Comparison of ENCODE assay signal across 9 mouse cellular contexts in the genomic region with DNA sequence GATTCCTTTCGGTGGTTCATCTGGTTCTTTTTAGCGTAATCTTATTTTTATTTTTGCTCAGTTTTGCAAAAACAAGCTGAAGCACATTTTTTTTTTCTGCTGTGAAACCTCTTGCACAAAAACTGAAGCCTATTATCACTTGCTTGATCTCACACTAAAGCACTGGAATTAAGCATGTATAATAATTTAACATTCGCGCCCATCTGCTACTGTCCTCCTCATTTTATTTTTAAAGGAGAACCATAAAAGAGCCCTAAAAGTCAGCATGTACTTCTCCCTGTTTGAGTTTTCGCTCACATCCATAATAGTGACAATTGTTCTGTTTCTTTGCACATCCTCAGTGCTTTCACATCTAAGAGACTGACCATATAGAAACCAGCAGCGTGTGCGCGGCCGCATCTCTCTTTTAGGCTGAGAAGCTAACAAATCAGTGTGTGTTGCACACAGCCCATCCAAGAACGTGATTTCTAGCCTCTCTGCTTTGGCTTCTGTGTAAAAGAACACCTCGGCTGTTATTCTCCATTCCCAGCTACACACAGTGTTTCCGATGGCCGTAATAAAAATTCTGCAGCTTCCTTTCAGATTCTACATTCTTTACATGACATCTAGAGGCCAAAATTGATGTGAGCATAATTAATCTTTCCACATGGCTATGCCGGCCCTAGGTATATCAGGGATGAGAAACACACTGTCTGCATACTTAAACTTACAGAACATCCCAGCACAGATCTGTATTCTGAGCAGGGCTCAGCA.
A peak's percentile ranks its signal among the peaks of the same experiment; 100 is the strongest.
DNase-seq lines count a peak whose midpoint lies in the region; ATAC-seq and TF ChIP-seq lines count a peak whose summit lies in the region.
"Had no signal": no experiment of that assay in that cellular context is flagged by ENCODE, and none has a peak within 500 bp of the region (broad histone marks: within the 10 kb centered on the region; RNA-seq: fewer than 3 reads in every experiment).

No protein-coding gene starts in this region.

- H3K27ac ChIP-seq in lung, embryonic 14.5 days (ENCODE audit: low read depth) = no peak overlapping the region
- H3K27ac ChIP-seq in forebrain, embryonic 16.5 days (ENCODE audit: low read length) = peak overlapping the region; percentile 62
- H3K27ac ChIP-seq in midbrain, embryonic 10.5 days (replicated peaks) = 0 out of 2 replicates have a peak overlapping the region, but pooled peaks have one; percentile 42
- H3K27ac ChIP-seq: heart, adult 2 months; liver, embryonic 15.5 days had no signal

- no peak for ATAC-seq in lung, embryonic 14.5 days (ENCODE audit: insufficient read depth)
- ATAC-seq in forebrain, embryonic 16.5 days = peak; percentile 66

- peak; percentile 1 for DNase-seq in lung, embryonic 14.5 days
- no peak for DNase-seq in lung, postnatal 10 days
- DNase-seq in midbrain, embryonic 10.5 days (ENCODE audit: low spot score) = no peak
- peak; percentile 4 for DNase-seq in right cerebral cortex, postnatal 14 days
- DNase-seq in thymus, postnatal 25 days = no peak
- no peak for DNase-seq in cerebellum, postnatal 36 days
- DNase-seq: heart, adult 2 months had no signal

- H3K27me3 ChIP-seq in lung, embryonic 14.5 days (ENCODE audit: insufficient read depth, low read length) = no peaks in the 10 kb centered on the region
- no peaks in the 10 kb centered on the region for H3K27me3 ChIP-seq in forebrain, embryonic 16.5 days (replicated peaks; ENCODE audit: control insufficient read depth, insufficient read depth, low read length)
- no peaks in the 10 kb centered on the region for H3K27me3 ChIP-seq in midbrain, embryonic 10.5 days (ENCODE audit: low read depth, poor library complexity, severe bottlenecking)
- H3K27me3 ChIP-seq: liver, embryonic 15.5 days had no signal

- H3K4me1 ChIP-seq in lung, embryonic 14.5 days (ENCODE audit: insufficient read depth) = no peaks in the 10 kb centered on the region
- peaks cover 9% of the 10 kb centered on the region for H3K4me1 ChIP-seq in forebrain, embryonic 16.5 days (replicated peaks; ENCODE audit: control insufficient read depth, insufficient read depth, low read length)
- peaks cover 12% of the 10 kb centered on the region for H3K4me1 ChIP-seq in midbrain, embryonic 10.5 days
- H3K4me1 ChIP-seq: liver, embryonic 15.5 days had no signal

- no peak for TF ChIP-seq CTCF in lung, embryonic 14.5 days (IDR thresholded peaks at IDR 0.05; ENCODE audit: low read depth)

- H3K9me3 ChIP-seq in lung, embryonic 14.5 days (ENCODE audit: low read depth, low read length) = no peaks in the 10 kb centered on the region
- H3K9me3 ChIP-seq in forebrain, embryonic 16.5 days (ENCODE audit: control insufficient read depth, low read length) = no peaks in the 10 kb centered on the region
- no peaks in the 10 kb centered on the region for H3K9me3 ChIP-seq in midbrain, embryonic 10.5 days (replicated peaks)
- H3K9me3 ChIP-seq: liver, embryonic 15.5 days had no signal

- WGBS in lung, embryonic 14.5 days = 70% methylated on average over 14 of the region's 14 CpGs
- 48% methylated on average over 14 of the region's 14 CpGs for WGBS in forebrain, embryonic 16.5 days
- 79% methylated on average over 14 of the region's 14 CpGs for WGBS in midbrain, embryonic 10.5 days

- no peak overlapping the region for H3K9ac ChIP-seq in lung, embryonic 14.5 days
- H3K9ac ChIP-seq in forebrain, embryonic 16.5 days (replicated peaks; ENCODE audit: low read depth, low read length) = no peak overlapping the region; the same call in 1 of the 2 replicates
- H3K9ac ChIP-seq: liver, embryonic 15.5 days had no signal

- no peaks in the 10 kb centered on the region for H3K36me3 ChIP-seq in lung, embryonic 14.5 days (ENCODE audit: insufficient read depth)
- no peaks in the 10 kb centered on the region for H3K36me3 ChIP-seq in forebrain, embryonic 16.5 days (ENCODE audit: control insufficient read depth, insufficient read depth)
- H3K36me3 ChIP-seq in midbrain, embryonic 10.5 days = no peaks in the 10 kb centered on the region
- H3K36me3 ChIP-seq: liver, embryonic 15.5 days had no signal

- H3K4me3 ChIP-seq in lung, embryonic 14.5 days (ENCODE audit: low read depth, low read length) = no peak overlapping the region
- H3K4me3 ChIP-seq in forebrain, embryonic 16.5 days (replicated peaks; ENCODE audit: low read length) = no peak overlapping the region
- no peak overlapping the region for H3K4me3 ChIP-seq in midbrain, embryonic 10.5 days
- H3K4me3 ChIP-seq: heart, adult 2 months; liver, embryonic 15.5 days had no signal

- H3K4me2 ChIP-seq in lung, embryonic 14.5 days = no peak overlapping the region
- H3K4me2 ChIP-seq in forebrain, embryonic 16.5 days (ENCODE audit: low read length) = peak overlapping the region; percentile 38
- H3K4me2 ChIP-seq: liver, embryonic 15.5 days had no signal

Comparison
In these comparisons a context has a peak if more than half of its experiments do, and no peak if none do; other contexts are left out.
1. DNase-seq: peak in lung, embryonic 14.5 days (single experiment) and right cerebral cortex, postnatal 14 days (single experiment); none in lung, postnatal 10 days (single experiment), midbrain, embryonic 10.5 days (single experiment), thymus, postnatal 25 days (single experiment) and cerebellum, postnatal 36 days (0 of 2).